Mouse (Mus musculus) intestine, postnatal 0 days (tissue): ENCODE measurements around the gene Rab7. TPM values are rescaled to one million over a fixed set of nuclear protein-coding genes. Genes with fewer than 3 reads are reported as not detected.

ENCODE experiments used
- ATAC-seq: fragments of 200-750 bp; cut with Nextera tagmentation; 2 replicates; pipeline ENCODE4 v1.8.0; 2017; ENCODE audit warnings: mild to moderate bottlenecking, moderate TSS enrichment, moderate library complexity
- H3K27ac ChIP-seq: fragments of 300-500 bp; sonication (generic); 2 replicates; pipeline ENCODE4 v1.5.1; 2014; ENCODE audit warnings: mild to moderate bottlenecking, low read depth, low read length, moderate library complexity
- H3K27me3 ChIP-seq: fragments of 300-500 bp; sonication (generic); replicated peaks from 2 replicates; pipeline ENCODE4 v1.6.1; 2014; ENCODE audit warnings: low read length, mixed read lengths; ENCODE audit not compliant: control insufficient read depth, insufficient read depth
- H3K36me3 ChIP-seq: fragments of 300-500 bp; sonication (generic); 2 replicates; pipeline ENCODE4 v1.6.1; 2014; ENCODE audit warnings: mild to moderate bottlenecking, moderate library complexity; ENCODE audit not compliant: control insufficient read depth, insufficient read depth
- H3K4me1 ChIP-seq: fragments of 300-500 bp; sonication (generic); replicated peaks from 2 replicates; pipeline ENCODE4 v1.6.1; 2014; ENCODE audit warnings: antibody characterized with exemption, low read length, mixed read lengths; ENCODE audit not compliant: control insufficient read depth, insufficient read depth
- H3K4me2 ChIP-seq: fragments of 300-500 bp; sonication (generic); replicated peaks from 2 replicates; pipeline ENCODE4 v1.6.1; 2014; ENCODE audit warnings: low read depth, mild to moderate bottlenecking, moderate library complexity
- H3K4me3 ChIP-seq: fragments of 300-500 bp; sonication (generic); 2 replicates; pipeline ENCODE4 v1.5.1; 2014; ENCODE audit warnings: low read depth, low read length
- H3K9ac ChIP-seq: fragments of 300-500 bp; sonication (generic); 2 replicates; pipeline ENCODE4 v1.6.1; 2014; ENCODE audit warnings: mild to moderate bottlenecking, low read depth, low read length
- H3K9me3 ChIP-seq: fragments of 300-500 bp; sonication (generic); 2 replicates; pipeline ENCODE4 v1.6.1; 2016; ENCODE audit warnings: mixed run types; ENCODE audit not compliant: control insufficient read depth
- CTCF ChIP-seq: sonication (generic); IDR thresholded peaks from 2 replicates; pipeline ENCODE4 v1.5.1; 2016; ENCODE audit warnings: low read depth, mild to moderate bottlenecking, control low read depth, antibody characterized with exemption, moderate library complexity
- WGBS: fragments of 180-500 bp; shearing (Covaris S2); extraction: QIAGEN DNeasy Blood & Tissue Kit; methylation state at CpG from one replicate; pipeline ENCODE4 v1.1.7; 2014; 5-methylcytosine and 5-hydroxymethylcytosine counted together
- polyA plus RNA-seq: library from polyadenylated mRNA; unstranded; fragments of >200 nt; fragmentation: Nextera tagmentation; extraction: Ambion mirVana; gene quantifications from 2 replicates; pipeline ENCODE4 v1.2.1, GENCODE M21; 2015

Gene Rab7
- 219 and 226 TPM in 2 replicates for polyA plus RNA-seq

DNA sequence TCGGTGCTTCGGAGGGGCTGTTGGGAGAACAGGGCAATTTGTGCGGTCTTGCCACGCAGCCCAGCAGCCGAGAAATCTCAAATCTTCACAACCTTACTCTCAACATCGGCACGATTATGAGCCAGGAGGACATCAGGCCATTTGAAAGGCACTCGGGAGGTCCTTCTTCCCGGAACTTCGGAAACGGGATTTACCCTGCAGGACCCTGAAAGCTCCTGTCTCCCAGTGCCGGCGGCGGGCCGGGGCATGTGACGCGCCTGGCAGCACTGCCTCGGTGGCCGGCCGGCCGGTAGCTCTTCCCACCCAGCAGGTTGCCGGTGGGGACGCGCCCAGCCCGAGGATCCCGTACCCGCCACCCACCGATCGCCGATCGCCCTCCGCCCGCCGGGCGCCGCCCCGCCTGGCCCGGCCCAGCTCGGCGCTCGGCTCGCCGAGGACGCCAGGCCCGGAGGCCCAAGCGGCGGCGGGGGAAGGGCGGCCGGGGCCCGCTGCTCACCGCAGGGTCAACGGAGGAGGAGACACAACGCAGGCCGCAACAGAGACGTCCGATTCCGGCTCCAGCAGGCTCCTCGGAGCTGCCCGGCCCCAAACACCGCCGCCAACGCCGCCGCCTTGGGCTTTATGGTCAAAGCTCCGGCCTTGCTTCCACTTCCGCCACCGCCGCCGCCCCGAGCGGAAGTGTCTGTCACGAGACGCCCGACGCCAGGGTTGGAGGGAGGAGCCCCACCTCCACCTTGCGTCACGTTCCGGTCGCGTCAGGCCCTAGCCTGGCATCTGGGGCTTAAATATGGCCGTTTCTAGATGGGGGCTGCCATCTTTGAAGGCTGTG is at the start of gene Rab7:
TSS of gene Rab7 (minus strand) at position 694 of the 829 bp plus-strand sequence.
- under 1% methylated on average over 78 of the region's 82 CpGs for WGBS
- peak within 1 kb of the TSS; percentile 100 for H3K9ac ChIP-seq
- H3K27me3 ChIP-seq: no peaks in the 10 kb centered on the region
- ATAC-seq: peak; percentile 88
- no peaks in the 10 kb centered on the region for H3K9me3 ChIP-seq
- TF ChIP-seq CTCF: no peak
- peak within 1 kb of the TSS; percentile 69 for H3K4me2 ChIP-seq
- H3K27ac ChIP-seq: peak within 1 kb of the TSS; percentile 96
- H3K36me3 ChIP-seq: no peaks in the 10 kb centered on the region
- H3K4me1 ChIP-seq: peaks cover 10% of the 10 kb centered on the region; the same call in 1 of the 2 replicates
- H3K4me3 ChIP-seq: peak within 1 kb of the TSS; percentile 91

GRCm38 (mm10) chr6:88088971-88089370 is 43.9 kb upstream of the Rab7 start:
- Histone ChIP-seq H3K4me1 (0 out of 2 replicates have a peak, but pooled peaks cover 3% of the 10 kb centered on the region), H3K36me3 (peaks cover 37% of the 10 kb centered on the region), H3K27ac (no peak overlapping the region), H3K4me3 (no peak overlapping the region), H3K4me2 (no peak overlapping the region), H3K9ac (no peak overlapping the region), H3K9me3 (no peaks in the 10 kb centered on the region), H3K27me3 (no peaks in the 10 kb centered on the region)
- peak; percentile 36 for TF ChIP-seq CTCF
- 59% methylated on average over 1 of the region's 1 CpGs for WGBS
- no peak for ATAC-seq

GRCm38 (mm10) chr6:88084278-88085151 is 39.4 kb upstream of the Rab7 start, which contains the start of gene Rpn1:
Rpn1 (plus strand) TSS chr6:88084482.
- no peak for TF ChIP-seq CTCF
- no peaks in the 10 kb centered on the region for H3K9me3 ChIP-seq
- ATAC-seq: peak; percentile 97
- under 1% methylated on average over 71 of the region's 71 CpGs for WGBS
- peaks cover 4% of the 10 kb centered on the region; the same call in 1 of the 2 replicates for H3K36me3 ChIP-seq
- peak within 1 kb of the TSS; percentile 85 for H3K4me2 ChIP-seq
- H3K4me1 ChIP-seq: 0 out of 2 replicates have a peak, but pooled peaks cover 3% of the 10 kb centered on the region
- H3K27me3 ChIP-seq: no peaks in the 10 kb centered on the region
- peak within 1 kb of the TSS; percentile 91 for H3K9ac ChIP-seq
- peak within 1 kb of the TSS; percentile 86 for H3K27ac ChIP-seq
- peak within 1 kb of the TSS; percentile 93 for H3K4me3 ChIP-seq

DNA sequence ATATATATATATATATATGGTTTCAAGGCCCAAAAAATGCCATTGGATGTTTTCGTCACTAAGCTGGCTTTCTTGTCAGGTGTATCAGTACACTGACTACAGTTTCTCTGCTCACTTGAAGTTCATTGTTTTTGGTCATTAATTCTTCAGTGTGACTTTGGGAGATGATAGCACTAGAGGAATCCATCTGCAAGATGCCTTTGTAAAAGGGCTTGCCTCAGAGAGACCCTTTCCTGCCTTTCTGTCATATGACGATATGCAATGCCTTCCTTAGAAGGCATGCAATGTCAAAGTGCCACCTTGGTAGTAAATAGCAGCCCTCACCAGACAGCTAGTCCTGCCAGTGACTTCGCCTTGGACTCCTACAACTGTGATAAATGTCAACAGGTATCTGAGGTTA is 38.6 kb upstream of the Rab7 start:
- 60% methylated on average over 3 of the region's 3 CpGs for WGBS
- Histone ChIP-seq H3K4me1 (0 out of 2 replicates have a peak, but pooled peaks cover 3% of the 10 kb centered on the region), H3K4me3 (peak overlapping the region; percentile 93), H3K36me3 (peaks cover 4% of the 10 kb centered on the region; the same call in 1 of the 2 replicates), H3K27me3 (no peaks in the 10 kb centered on the region), H3K27ac (no peak overlapping the region), H3K9ac (no peak overlapping the region; the same call in 1 of the 2 replicates), H3K4me2 (peak overlapping the region; percentile 85), H3K9me3 (no peaks in the 10 kb centered on the region)
- ATAC-seq: no peak
- no peak for TF ChIP-seq CTCF

DNA sequence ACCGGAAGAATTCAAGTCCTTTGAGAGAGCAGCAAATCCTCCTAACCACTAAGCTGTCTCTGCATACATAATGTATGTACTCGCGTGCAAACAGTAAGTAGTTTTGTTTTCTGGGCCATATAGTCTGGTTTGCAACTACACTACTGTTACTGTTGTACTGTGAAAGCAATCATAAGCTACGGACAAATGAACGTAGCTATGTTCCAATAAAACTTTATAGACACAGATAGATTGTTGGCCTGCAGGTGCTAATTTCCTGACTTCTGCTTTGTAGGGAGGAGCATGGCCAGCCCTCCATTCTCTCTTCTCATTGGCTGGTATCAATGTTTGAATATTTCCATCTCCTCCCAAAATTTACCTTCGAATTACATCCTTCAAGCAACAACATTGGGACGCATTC is 38.0 kb upstream of the Rab7 start:
- Histone ChIP-seq H3K4me1 (0 out of 2 replicates have a peak, but pooled peaks cover 3% of the 10 kb centered on the region), H3K4me3 (no peak overlapping the region), H3K4me2 (no peak overlapping the region), H3K36me3 (no peaks in the 10 kb centered on the region), H3K27me3 (no peaks in the 10 kb centered on the region), H3K9me3 (no peaks in the 10 kb centered on the region), H3K9ac (no peak overlapping the region), H3K27ac (no peak overlapping the region)
- ATAC-seq: no peak
- TF ChIP-seq CTCF: no peak
- WGBS: 89% methylated on average over 7 of the region's 7 CpGs

DNA sequence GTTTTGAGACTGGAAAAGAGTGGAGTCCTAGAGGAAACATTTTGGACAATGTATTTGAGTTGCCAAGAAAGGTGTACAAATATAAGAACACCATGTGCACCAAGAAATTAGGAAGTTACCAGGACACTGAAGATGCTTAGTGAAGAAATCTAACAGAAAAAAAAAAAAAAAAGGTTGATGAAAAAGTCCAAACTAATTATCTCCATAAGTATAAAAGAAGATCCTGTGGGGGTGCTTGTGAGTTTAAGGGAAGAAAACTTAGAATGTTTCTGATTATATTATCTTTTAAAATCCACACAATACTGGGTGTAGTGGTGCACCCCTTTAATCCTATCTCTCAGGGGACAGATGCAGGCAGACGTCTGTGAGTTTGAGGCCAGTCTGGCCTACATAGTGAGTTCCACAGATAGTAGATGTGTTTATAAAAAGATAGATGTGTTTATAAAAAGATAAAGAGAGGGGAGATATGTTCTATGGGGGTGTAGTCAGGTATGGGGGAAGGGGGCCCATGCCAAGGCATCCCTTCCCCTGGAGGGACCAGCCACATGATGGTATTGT is 31.0 kb upstream of the Rab7 start:
- no peaks in the 10 kb centered on the region for H3K27me3 ChIP-seq
- TF ChIP-seq CTCF: no peak
- H3K36me3 ChIP-seq: no peaks in the 10 kb centered on the region
- no peak for ATAC-seq
- H3K4me1 ChIP-seq: no peaks in the 10 kb centered on the region
- no peak overlapping the region for H3K27ac ChIP-seq
- H3K9ac ChIP-seq: no peak overlapping the region
- no peaks in the 10 kb centered on the region for H3K9me3 ChIP-seq
- no peak overlapping the region for H3K4me3 ChIP-seq
- WGBS: 85% methylated on average over 1 of the region's 1 CpGs
- H3K4me2 ChIP-seq: no peak overlapping the region
